Mouse (Mus musculus): ENCODE results near the gene Nop2.

Gene Nop2

GRCm38 (mm10) chr6:125166861-125167650 is 35.3 kb downstream of the Nop2 start:
- ATAC-seq (ENCODE audit: insufficient number of reproducible peaks, low FRiP score, low TSS enrichment): no peak

- ATAC-seq (ENCODE audit: insufficient number of reproducible peaks, low FRiP score, low TSS enrichment): no peak
Measured at GRCm38 (mm10) chr6:125168086-125168485, 36.4 kb downstream of the Nop2 start.

GRCm38 (mm10) chr6:125170194-125170593 is 38.5 kb downstream of the Nop2 start:
- no peak for ATAC-seq (ENCODE audit: insufficient number of reproducible peaks, low FRiP score, low TSS enrichment)

- no peak for ATAC-seq (ENCODE audit: insufficient number of reproducible peaks, low FRiP score, low TSS enrichment)
Measured at GRCm38 (mm10) chr6:125172474-125172873, 40.8 kb downstream of the Nop2 start.

GRCm38 (mm10) chr6:125173256-125173655 is 41.5 kb downstream of the Nop2 start:
- no peak for ATAC-seq (ENCODE audit: insufficient number of reproducible peaks, low FRiP score, low TSS enrichment)

- no peak for ATAC-seq (ENCODE audit: insufficient number of reproducible peaks, low FRiP score, low TSS enrichment)
Measured at GRCm38 (mm10) chr6:125175469-125175868, 43.8 kb downstream of the Nop2 start.

- no peak for ATAC-seq (ENCODE audit: insufficient number of reproducible peaks, low FRiP score, low TSS enrichment)
Measured at GRCm38 (mm10) chr6:125179601-125180000, 47.9 kb downstream of the Nop2 start.

GRCm38 (mm10) chr6:125182133-125182532 is 50.4 kb downstream of the Nop2 start:
- no peak for ATAC-seq (ENCODE audit: insufficient number of reproducible peaks, low FRiP score, low TSS enrichment)

GRCm38 (mm10) chr6:125186203-125186602 is 54.5 kb downstream of the Nop2 start:
- no peak for ATAC-seq (ENCODE audit: insufficient number of reproducible peaks, low FRiP score, low TSS enrichment)

- ATAC-seq (ENCODE audit: insufficient number of reproducible peaks, low FRiP score, low TSS enrichment): no peak
Measured at GRCm38 (mm10) chr6:125190816-125191215, 59.1 kb downstream of the Nop2 start.

GRCm38 (mm10) chr6:125191332-125192015 is 59.8 kb downstream of the Nop2 start, which contains the start of the genes Ncapd2 and Mrpl51:
Ncapd2 (minus strand) TSS chr6:125191701.
Mrpl51 (plus strand) TSS chr6:125191801.
- ATAC-seq (ENCODE audit: insufficient number of reproducible peaks, low FRiP score, low TSS enrichment): peak; percentile 94

GRCm38 (mm10) chr6:125192016-125192714 is 60.5 kb downstream of the Nop2 start:
- ATAC-seq (ENCODE audit: insufficient number of reproducible peaks, low FRiP score, low TSS enrichment): peak; percentile 90

GRCm38 (mm10) chr6:125192841-125193240 is 61.1 kb downstream of the Nop2 start:
- no peak for ATAC-seq (ENCODE audit: insufficient number of reproducible peaks, low FRiP score, low TSS enrichment)

GRCm38 (mm10) chr6:125193390-125193789 is 61.7 kb downstream of the Nop2 start:
- no peak for ATAC-seq (ENCODE audit: insufficient number of reproducible peaks, low FRiP score, low TSS enrichment)
